Mouse (Mus musculus): ENCODE results near the gene Hoxa7. TPM values are rescaled to one million over a fixed set of nuclear protein-coding genes. Genes with fewer than 3 reads are reported as not detected.

The Hoxa7 gene
- polyA plus RNA-seq, 1 experiment from 2014 or later = 13.9 TPM

GRCm38 (mm10) chr6:52225612-52226568 is 4.2 kb upstream of the Hoxa7 start:
- Histone ChIP-seq H3K4me1 (ENCODE audit: control insufficient read depth, insufficient read depth, low read length) (no peaks in the 10 kb centered on the region), H3K9ac (replicated peaks; ENCODE audit: low read depth, low read length) (no peak overlapping the region), H3K4me2 (replicated peaks; ENCODE audit: low read depth, low read length) (peak overlapping the region; percentile 21), H3K36me3 (ENCODE audit: control insufficient read depth, insufficient read depth, low read length) (no peaks in the 10 kb centered on the region), H3K9me3 (ENCODE audit: control insufficient read depth, low read depth, low read length) (no peaks in the 10 kb centered on the region), H3K4me3 (ENCODE audit: low read depth, low read length) (peak overlapping the region; percentile 18; the same call in 1 of the 2 replicates), H3K27me3 (ENCODE audit: control insufficient read depth, insufficient read depth, low read length) (peaks cover 55% of the 10 kb centered on the region), H3K27ac (ENCODE audit: low read length) (no peak overlapping the region)
- 3% methylated on average over 69 of the region's 69 CpGs for WGBS
- no peak for ATAC-seq (ENCODE audit: insufficient number of reproducible peaks, insufficient read depth, low FRiP score, low read depth)

- Histone ChIP-seq H3K9me3 (ENCODE audit: control insufficient read depth, low read depth, low read length) (no peaks in the 10 kb centered on the region), H3K4me2 (replicated peaks; ENCODE audit: low read depth, low read length) (peak overlapping the region; percentile 21; the same call in 1 of the 2 replicates), H3K36me3 (ENCODE audit: control insufficient read depth, insufficient read depth, low read length) (no peaks in the 10 kb centered on the region), H3K4me1 (ENCODE audit: control insufficient read depth, insufficient read depth, low read length) (no peaks in the 10 kb centered on the region), H3K4me3 (ENCODE audit: low read depth, low read length) (peak overlapping the region; percentile 18; the same call in 1 of the 2 replicates), H3K27me3 (ENCODE audit: control insufficient read depth, insufficient read depth, low read length) (peaks cover 61% of the 10 kb centered on the region), H3K9ac (replicated peaks; ENCODE audit: low read depth, low read length) (no peak overlapping the region), H3K27ac (ENCODE audit: low read length) (no peak overlapping the region)
- WGBS = 1% methylated on average over 36 of the region's 36 CpGs
- no peak; the same call in 1 of the 2 replicates for ATAC-seq (ENCODE audit: insufficient number of reproducible peaks, insufficient read depth, low FRiP score, low read depth)
These were observed 3.4 kb upstream of the Hoxa7 start for GRCm38 (mm10) chr6:52224895-52225611.

- Histone ChIP-seq H3K27ac (ENCODE audit: low read length) (no peak overlapping the region), H3K36me3 (ENCODE audit: control insufficient read depth, insufficient read depth, low read length) (no peaks in the 10 kb centered on the region), H3K4me2 (replicated peaks; ENCODE audit: low read depth, low read length) (peak overlapping the region; percentile 21; the same call in 1 of the 2 replicates), H3K27me3 (ENCODE audit: control insufficient read depth, insufficient read depth, low read length) (peaks cover 60% of the 10 kb centered on the region), H3K9me3 (ENCODE audit: control insufficient read depth, low read depth, low read length) (no peaks in the 10 kb centered on the region), H3K4me3 (ENCODE audit: low read depth, low read length) (peak overlapping the region; percentile 17; the same call in 1 of the 2 replicates), H3K4me1 (ENCODE audit: control insufficient read depth, insufficient read depth, low read length) (no peaks in the 10 kb centered on the region), H3K9ac (replicated peaks; ENCODE audit: low read depth, low read length) (no peak overlapping the region; the same call in 1 of the 2 replicates)
- ATAC-seq (ENCODE audit: insufficient number of reproducible peaks, insufficient read depth, low FRiP score, low read depth) = no peak
- WGBS = 7% methylated on average over 24 of the region's 24 CpGs
These were observed 2.5 kb upstream of the Hoxa7 start for GRCm38 (mm10) chr6:52223939-52224760.

DNA sequence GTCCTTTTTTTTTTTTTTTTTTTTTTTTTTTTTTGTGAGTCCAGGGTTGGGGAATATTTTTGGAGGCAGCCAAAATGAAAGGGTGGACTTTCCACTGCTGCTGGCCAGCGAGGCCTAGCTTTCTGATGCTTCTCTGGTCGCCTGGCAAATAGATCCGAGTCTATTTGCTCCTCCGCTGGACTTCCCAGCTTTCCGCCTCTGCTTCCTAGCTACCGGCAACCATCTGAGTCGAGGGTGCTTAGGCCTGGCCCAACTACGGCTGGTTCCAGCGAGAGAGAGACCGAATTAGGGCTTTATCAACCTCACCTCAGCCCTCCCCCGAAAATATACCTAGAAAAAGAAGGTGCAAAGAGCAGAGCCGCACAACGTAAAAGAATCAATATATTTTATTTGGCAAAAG is 1.1 kb upstream of the Hoxa7 start:
- no peaks in the 10 kb centered on the region for H3K9me3 ChIP-seq (ENCODE audit: control insufficient read depth, low read depth, low read length)
- H3K36me3 ChIP-seq (ENCODE audit: control insufficient read depth, insufficient read depth, low read length) = no peaks in the 10 kb centered on the region
- 0 out of 2 replicates have a peak, but pooled peaks cover under 1% of the 10 kb centered on the region for H3K4me1 ChIP-seq (ENCODE audit: control insufficient read depth, insufficient read depth, low read length)
- peak overlapping the region; percentile 77; the same call in 1 of the 2 replicates for H3K4me2 ChIP-seq (replicated peaks; ENCODE audit: low read depth, low read length)
- ATAC-seq (ENCODE audit: insufficient number of reproducible peaks, insufficient read depth, low FRiP score, low read depth) = no peak
- H3K27ac ChIP-seq (ENCODE audit: low read length) = no peak overlapping the region; the same call in 1 of the 2 replicates
- no peak overlapping the region; the same call in 1 of the 2 replicates for H3K4me3 ChIP-seq (ENCODE audit: low read depth, low read length)
- peaks cover 71% of the 10 kb centered on the region for H3K27me3 ChIP-seq (ENCODE audit: control insufficient read depth, insufficient read depth, low read length)
- H3K9ac ChIP-seq (replicated peaks; ENCODE audit: low read depth, low read length) = no peak overlapping the region
- 34% methylated on average over 13 of the region's 13 CpGs for WGBS

- Histone ChIP-seq H3K4me3 (ENCODE audit: low read depth, low read length) (peak overlapping the region; percentile 49), H3K9me3 (ENCODE audit: control insufficient read depth, low read depth, low read length) (no peaks in the 10 kb centered on the region), H3K27me3 (ENCODE audit: control insufficient read depth, insufficient read depth, low read length) (peaks cover 69% of the 10 kb centered on the region), H3K36me3 (ENCODE audit: control insufficient read depth, insufficient read depth, low read length) (no peaks in the 10 kb centered on the region), H3K9ac (replicated peaks; ENCODE audit: low read depth, low read length) (no peak overlapping the region), H3K4me2 (replicated peaks; ENCODE audit: low read depth, low read length) (peak overlapping the region; percentile 77), H3K4me1 (ENCODE audit: control insufficient read depth, insufficient read depth, low read length) (0 out of 2 replicates have a peak, but pooled peaks cover 4% of the 10 kb centered on the region), H3K27ac (ENCODE audit: low read length) (peak overlapping the region; percentile 11; the same call in 1 of the 2 replicates)
- ATAC-seq (ENCODE audit: insufficient number of reproducible peaks, insufficient read depth, low FRiP score, low read depth) = no peak
- WGBS = 12% methylated on average over 21 of the region's 21 CpGs
These were observed 485 bp upstream of the Hoxa7 start for GRCm38 (mm10) chr6:52221993-52222685.

- Histone ChIP-seq H3K36me3 (ENCODE audit: control insufficient read depth, insufficient read depth, low read length) (no peaks in the 10 kb centered on the region), H3K4me3 (ENCODE audit: low read depth, low read length) (peak overlapping the region; percentile 49), H3K9ac (replicated peaks; ENCODE audit: low read depth, low read length) (no peak overlapping the region), H3K27me3 (ENCODE audit: control insufficient read depth, insufficient read depth, low read length) (peaks cover 60% of the 10 kb centered on the region), H3K27ac (ENCODE audit: low read length) (peak overlapping the region; percentile 75; the same call in 1 of the 2 replicates), H3K9me3 (ENCODE audit: control insufficient read depth, low read depth, low read length) (no peaks in the 10 kb centered on the region), H3K4me1 (ENCODE audit: control insufficient read depth, insufficient read depth, low read length) (0 out of 2 replicates have a peak, but pooled peaks cover 4% of the 10 kb centered on the region), H3K4me2 (replicated peaks; ENCODE audit: low read depth, low read length) (peak overlapping the region; percentile 77)
- WGBS = 14% methylated on average over 12 of the region's 12 CpGs
- no peak for ATAC-seq (ENCODE audit: insufficient number of reproducible peaks, insufficient read depth, low FRiP score, low read depth)
These were observed 766 bp downstream of the Hoxa7 start for GRCm38 (mm10) chr6:52220865-52221310.

DNA sequence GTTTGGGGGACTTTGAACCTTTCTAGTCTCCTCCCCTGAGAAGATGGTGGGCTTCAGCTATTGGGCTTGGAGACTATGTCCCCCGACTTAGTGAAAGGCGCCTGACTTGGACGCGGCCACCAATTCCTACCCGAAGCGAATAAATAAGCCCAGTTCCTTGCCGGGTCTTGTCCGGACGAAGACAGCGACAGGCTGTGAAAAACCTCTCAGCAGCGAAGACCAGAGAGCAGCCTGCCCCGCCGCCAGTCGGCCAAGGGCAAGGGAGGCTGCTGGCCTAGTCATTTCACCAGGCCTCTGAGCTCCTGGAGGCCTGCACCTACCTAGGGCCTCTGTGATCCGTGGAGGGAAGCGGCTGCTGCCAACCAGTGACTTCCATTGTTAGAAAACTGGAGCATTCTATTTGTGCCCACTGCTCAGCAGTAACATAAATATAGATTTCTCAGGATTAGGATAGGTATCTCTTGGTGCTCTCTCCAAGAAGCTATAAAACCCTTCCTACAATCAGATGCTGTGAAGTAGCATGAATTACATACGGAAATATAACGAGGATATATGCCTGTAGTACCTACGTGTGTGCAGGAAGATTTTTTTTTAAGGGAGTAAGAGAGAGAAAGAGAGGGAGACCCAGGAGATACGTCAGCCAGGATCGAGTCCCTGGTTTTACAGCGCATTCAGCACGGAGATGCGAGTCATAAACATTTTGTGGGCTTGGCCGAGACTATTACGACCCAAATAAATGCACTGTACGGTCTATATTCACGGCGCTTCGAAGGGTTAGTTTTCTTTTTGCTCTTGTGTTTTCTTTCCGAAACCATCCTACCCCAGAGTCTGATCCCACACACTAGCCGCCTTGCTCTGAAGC is 1.4 kb downstream of the Hoxa7 start:
- Histone ChIP-seq H3K4me2 (replicated peaks; ENCODE audit: low read depth, low read length) (peak overlapping the region; percentile 22), H3K27me3 (ENCODE audit: control insufficient read depth, insufficient read depth, low read length) (peaks cover 60% of the 10 kb centered on the region), H3K4me3 (ENCODE audit: low read depth, low read length) (peak overlapping the region; percentile 49; the same call in 1 of the 2 replicates), H3K27ac (ENCODE audit: low read length) (peak overlapping the region; percentile 35; the same call in 1 of the 2 replicates), H3K9ac (replicated peaks; ENCODE audit: low read depth, low read length) (no peak overlapping the region; the same call in 1 of the 2 replicates), H3K4me1 (ENCODE audit: control insufficient read depth, insufficient read depth, low read length) (0 out of 2 replicates have a peak, but pooled peaks cover 4% of the 10 kb centered on the region), H3K36me3 (ENCODE audit: control insufficient read depth, insufficient read depth, low read length) (no peaks in the 10 kb centered on the region), H3K9me3 (ENCODE audit: control insufficient read depth, low read depth, low read length) (no peaks in the 10 kb centered on the region)
- 25% methylated on average over 32 of the region's 32 CpGs for WGBS
- no peak for ATAC-seq (ENCODE audit: insufficient number of reproducible peaks, insufficient read depth, low FRiP score, low read depth)

Measured in stomach, embryonic 14.5 days (tissue).